Mouse (Mus musculus): Measurements from ENCODE around the gene Cstl1. TPM values are rescaled to one million over a fixed set of nuclear protein-coding genes. Genes with fewer than 3 reads are reported as not detected.
"Not testable (repeated sequence)": the region's sequence is repeated elsewhere in the genome, so short reads cannot be mapped to it uniquely, and the experiment has no call there.

Cstl1 gene
- polyA plus RNA-seq, 1 experiment from 2014 or later: not detected

- H3K27me3 ChIP-seq (ENCODE audit: control insufficient read depth, insufficient read depth, low read length): no peaks in the 10 kb centered on the region
- 76% methylated on average over 3 of the region's 3 CpGs for WGBS
- H3K36me3 ChIP-seq (replicated peaks; ENCODE audit: control insufficient read depth, insufficient read depth): no peaks in the 10 kb centered on the region
- H3K4me2 ChIP-seq (replicated peaks): no peak overlapping the region
- no peaks in the 10 kb centered on the region for H3K9me3 ChIP-seq (ENCODE audit: control insufficient read depth, low read length)
- ATAC-seq (ENCODE audit: low FRiP score) (no peak), DNase-seq (ENCODE audit: low spot score) (no peak)
- H3K4me1 ChIP-seq (replicated peaks; ENCODE audit: control insufficient read depth, insufficient read depth, low read length): no peaks in the 10 kb centered on the region
- no peak overlapping the region for H3K4me3 ChIP-seq (replicated peaks; ENCODE audit: low read length)
- no peak overlapping the region for H3K9ac ChIP-seq
- no peak overlapping the region for H3K27ac ChIP-seq
Measured at GRCm38 (mm10) chr2:148743846-148744407, 6.2 kb upstream of the Cstl1 start.

- no peak overlapping the region for H3K27ac ChIP-seq
- H3K4me1 ChIP-seq (replicated peaks; ENCODE audit: control insufficient read depth, insufficient read depth, low read length): no peaks in the 10 kb centered on the region
- peak; percentile 94 for DNase-seq (ENCODE audit: low spot score)
- peak overlapping the region; percentile 27 for H3K4me3 ChIP-seq (replicated peaks; ENCODE audit: low read length)
- H3K36me3 ChIP-seq (replicated peaks; ENCODE audit: control insufficient read depth, insufficient read depth): no peaks in the 10 kb centered on the region
- 18% methylated on average over 15 of the region's 15 CpGs for WGBS
- no peaks in the 10 kb centered on the region for H3K27me3 ChIP-seq (ENCODE audit: control insufficient read depth, insufficient read depth, low read length)
- H3K9me3 ChIP-seq (ENCODE audit: control insufficient read depth, low read length): no peaks in the 10 kb centered on the region
- 0 out of 2 replicates have a peak overlapping the region, but pooled peaks have one; percentile 7 for H3K9ac ChIP-seq
- peak overlapping the region; percentile 51 for H3K4me2 ChIP-seq (replicated peaks)
- ATAC-seq (ENCODE audit: low FRiP score): peak; percentile 91
Measured at GRCm38 (mm10) chr2:148751893-148752813, 2.0 kb downstream of the Cstl1 start.

GRCm38 (mm10) chr2:148754310-148754846, 4.2 kb downstream of the Cstl1 start:
- Histone ChIP-seq H3K27ac (no peak overlapping the region), H3K27me3 (ENCODE audit: control insufficient read depth, insufficient read depth, low read length) (no peaks in the 10 kb centered on the region), H3K4me1 (replicated peaks; ENCODE audit: control insufficient read depth, insufficient read depth, low read length) (no peaks in the 10 kb centered on the region), H3K36me3 (replicated peaks; ENCODE audit: control insufficient read depth, insufficient read depth) (no peaks in the 10 kb centered on the region), H3K9me3 (ENCODE audit: control insufficient read depth, low read length) (no peaks in the 10 kb centered on the region), H3K9ac (no peak overlapping the region), H3K4me2 (replicated peaks) (no peak overlapping the region), H3K4me3 (replicated peaks; ENCODE audit: low read length) (no peak overlapping the region)
- 70% methylated on average over 1 of the region's 1 CpGs for WGBS
- ATAC-seq (ENCODE audit: low FRiP score): no peak
- DNase-seq (ENCODE audit: low spot score): no peak

- H3K36me3 ChIP-seq (replicated peaks; ENCODE audit: control insufficient read depth, insufficient read depth): no peaks in the 10 kb centered on the region
- H3K9ac ChIP-seq: no peak overlapping the region
- no peaks in the 10 kb centered on the region for H3K4me1 ChIP-seq (replicated peaks; ENCODE audit: control insufficient read depth, insufficient read depth, low read length)
- H3K9me3 ChIP-seq (ENCODE audit: control insufficient read depth, low read length): no peaks in the 10 kb centered on the region
- no peak overlapping the region for H3K27ac ChIP-seq
- H3K4me3 ChIP-seq (replicated peaks; ENCODE audit: low read length): no peak overlapping the region
- 100% methylated on average over 1 of the region's 1 CpGs for WGBS
- no peaks in the 10 kb centered on the region for H3K27me3 ChIP-seq (ENCODE audit: control insufficient read depth, insufficient read depth, low read length)
- DNase-seq (ENCODE audit: low spot score) (no peak), ATAC-seq (ENCODE audit: low FRiP score) (no peak)
- H3K4me2 ChIP-seq (replicated peaks): no peak overlapping the region
Measured at GRCm38 (mm10) chr2:148763648-148764388, 13.7 kb downstream of the Cstl1 start.

GRCm38 (mm10) chr2:148771397-148771796, 21.2 kb downstream of the Cstl1 start, which contains the start of gene Cst11:
Cst11 (minus strand) TSS chr2:148771497.
- not testable (repeated sequence) for H3K4me3 ChIP-seq (replicated peaks; ENCODE audit: low read length); H3K27ac ChIP-seq; H3K27me3 ChIP-seq (ENCODE audit: control insufficient read depth, insufficient read depth, low read length); H3K9ac ChIP-seq; DNase-seq (ENCODE audit: low spot score); H3K36me3 ChIP-seq (replicated peaks; ENCODE audit: control insufficient read depth, insufficient read depth); ATAC-seq (ENCODE audit: low FRiP score); H3K4me1 ChIP-seq (replicated peaks; ENCODE audit: control insufficient read depth, insufficient read depth, low read length); H3K9me3 ChIP-seq (ENCODE audit: control insufficient read depth, low read length); H3K4me2 ChIP-seq (replicated peaks)
- 84% methylated on average over 4 of the region's 4 CpGs for WGBS

GRCm38 (mm10) chr2:148781709-148782108, 31.6 kb downstream of the Cstl1 start, which contains the start of gene 8030411F24Rik:
8030411F24Rik (plus strand) TSS chr2:148782009.
- Histone ChIP-seq H3K4me3 (replicated peaks; ENCODE audit: low read length) (no peak within 1 kb of the TSS), H3K27ac (no peak within 1 kb of the TSS), H3K9ac (no peak within 1 kb of the TSS), H3K4me1 (replicated peaks; ENCODE audit: control insufficient read depth, insufficient read depth, low read length) (no peaks in the 10 kb centered on the region), H3K4me2 (replicated peaks) (no peak within 1 kb of the TSS), H3K27me3 (ENCODE audit: control insufficient read depth, insufficient read depth, low read length) (no peaks in the 10 kb centered on the region), H3K36me3 (replicated peaks; ENCODE audit: control insufficient read depth, insufficient read depth) (no peaks in the 10 kb centered on the region), H3K9me3 (ENCODE audit: control insufficient read depth, low read length) (no peaks in the 10 kb centered on the region)
- 23% methylated on average over 1 of the region's 1 CpGs for WGBS
- no peak for ATAC-seq (ENCODE audit: low FRiP score)
- DNase-seq (ENCODE audit: low spot score): no peak

- Histone ChIP-seq H3K9me3 (ENCODE audit: control insufficient read depth, low read length) (no peaks in the 10 kb centered on the region), H3K36me3 (replicated peaks; ENCODE audit: control insufficient read depth, insufficient read depth) (no peaks in the 10 kb centered on the region), H3K4me2 (replicated peaks) (no peak within 1 kb of the TSS), H3K27ac (no peak within 1 kb of the TSS), H3K4me1 (replicated peaks; ENCODE audit: control insufficient read depth, insufficient read depth, low read length) (no peaks in the 10 kb centered on the region), H3K4me3 (replicated peaks; ENCODE audit: low read length) (no peak within 1 kb of the TSS), H3K27me3 (ENCODE audit: control insufficient read depth, insufficient read depth, low read length) (no peaks in the 10 kb centered on the region), H3K9ac (no peak within 1 kb of the TSS)
- 96% methylated on average over 6 of the region's 6 CpGs for WGBS
- ATAC-seq (ENCODE audit: low FRiP score) (no peak), DNase-seq (ENCODE audit: low spot score) (no peak)
Measured at GRCm38 (mm10) chr2:148789142-148789541, 39.0 kb downstream of the Cstl1 start, which contains the start of gene Cst12. Cst12 (plus strand) TSS chr2:148789361.

- Histone ChIP-seq H3K4me2 (replicated peaks) (no peak within 1 kb of the TSS), H3K27ac (no peak within 1 kb of the TSS), H3K9me3 (ENCODE audit: control insufficient read depth, low read length) (no peaks in the 10 kb centered on the region), H3K9ac (no peak within 1 kb of the TSS), H3K36me3 (replicated peaks; ENCODE audit: control insufficient read depth, insufficient read depth) (no peaks in the 10 kb centered on the region), H3K4me3 (replicated peaks; ENCODE audit: low read length) (no peak within 1 kb of the TSS), H3K27me3 (ENCODE audit: control insufficient read depth, insufficient read depth, low read length) (no peaks in the 10 kb centered on the region), H3K4me1 (replicated peaks; ENCODE audit: control insufficient read depth, insufficient read depth, low read length) (no peaks in the 10 kb centered on the region)
- ATAC-seq (ENCODE audit: low FRiP score) (no peak), DNase-seq (ENCODE audit: low spot score) (no peak)
- 88% methylated on average over 1 of the region's 1 CpGs for WGBS
Measured at GRCm38 (mm10) chr2:148798485-148798884, 48.3 kb downstream of the Cstl1 start, which contains the start of gene Cst8. Cst8 (plus strand) TSS chr2:148798785.

Data from hindbrain, embryonic 14.5 days (tissue).